Mouse (Mus musculus): ENCODE data around the gene Mif. TPM values are rescaled to one million over a fixed set of nuclear protein-coding genes. Genes with fewer than 3 reads are reported as not detected.

Gene Mif
- total and polyA plus RNA-seq, 3 experiments = 200 to 556 (median 220) TPM

GRCm38 (mm10) chr10:75884742-75885141, 24.7 kb upstream of the Mif start:
- Histone ChIP-seq H3K79me2 (replicated peaks; ENCODE audit: control insufficient read depth, insufficient read depth, low read length) (no peaks in the 10 kb centered on the region), H3K27ac (no peak overlapping the region), H3K4me1 (ENCODE audit: control insufficient read depth, insufficient read depth, low read length) (no peaks in the 10 kb centered on the region), H3K27me3 (ENCODE audit: control insufficient read depth, insufficient read depth, low read length) (no peaks in the 10 kb centered on the region), H3K36me3 (ENCODE audit: control insufficient read depth, insufficient read depth, low read length) (no peaks in the 10 kb centered on the region), H3K9ac (ENCODE audit: low read depth, low read length) (no peak overlapping the region), H3K4me3 (no peak overlapping the region)
- intact Hi-C loops (cut with DNase I) = no loop called here
- TF ChIP-seq EP300 (IDR thresholded peaks at IDR 0.05; ENCODE audit: insufficient read depth, low read depth, low read length) = no peak
- TF ChIP-seq POLR2A (IDR thresholded peaks at IDR 0.05; ENCODE audit: insufficient read depth, low read depth, low read length) = no peak
- no peak for TF ChIP-seq CTCF (IDR thresholded peaks at IDR 0.05)
- 92% methylated on average over 8 of the region's 8 CpGs for WGBS
- DNase-seq = no peak

- 1% methylated on average over 10 of the region's 10 CpGs for WGBS
- Histone ChIP-seq H3K36me3 (ENCODE audit: control insufficient read depth, insufficient read depth, low read length) (no peaks in the 10 kb centered on the region), H3K4me3 (no peak overlapping the region), H3K27me3 (ENCODE audit: control insufficient read depth, insufficient read depth, low read length) (no peaks in the 10 kb centered on the region), H3K9ac (ENCODE audit: low read depth, low read length) (no peak overlapping the region), H3K79me2 (replicated peaks; ENCODE audit: control insufficient read depth, insufficient read depth, low read length) (no peaks in the 10 kb centered on the region), H3K27ac (no peak overlapping the region), H3K4me1 (ENCODE audit: control insufficient read depth, insufficient read depth, low read length) (no peaks in the 10 kb centered on the region)
- intact Hi-C loops (cut with DNase I) = loop anchor here (1.0 kb wide), 1 partner anchor 68 kb away; no protein-coding TSS in a partner anchor
- TF ChIP-seq POLR2A (IDR thresholded peaks at IDR 0.05; ENCODE audit: insufficient read depth, low read depth, low read length) (no peak), CTCF (IDR thresholded peaks at IDR 0.05) (peak; percentile 64)
- DNase-seq = peak; percentile 79
Measured at GRCm38 (mm10) chr10:75883232-75883552, 23.2 kb upstream of the Mif start.

GRCm38 (mm10) chr10:75882433-75883231, 22.6 kb upstream of the Mif start:
- TF ChIP-seq EP300 (IDR thresholded peaks at IDR 0.05; ENCODE audit: insufficient read depth, low read depth, low read length) = no peak
- TF ChIP-seq CTCF (IDR thresholded peaks at IDR 0.05) = no peak
- TF ChIP-seq POLR2A (IDR thresholded peaks at IDR 0.05; ENCODE audit: insufficient read depth, low read depth, low read length) = no peak
- Histone ChIP-seq H3K4me1 (ENCODE audit: control insufficient read depth, insufficient read depth, low read length) (no peaks in the 10 kb centered on the region), H3K4me3 (no peak overlapping the region), H3K27me3 (ENCODE audit: control insufficient read depth, insufficient read depth, low read length) (no peaks in the 10 kb centered on the region), H3K27ac (no peak overlapping the region), H3K36me3 (ENCODE audit: control insufficient read depth, insufficient read depth, low read length) (no peaks in the 10 kb centered on the region), H3K79me2 (replicated peaks; ENCODE audit: control insufficient read depth, insufficient read depth, low read length) (no peaks in the 10 kb centered on the region), H3K9ac (ENCODE audit: low read depth, low read length) (no peak overlapping the region)
- WGBS = 28% methylated on average over 15 of the region's 15 CpGs
- DNase-seq = no peak
- intact Hi-C loops (cut with DNase I) = loop anchor here (1.0 kb wide), 1 partner anchor 69 kb away; no protein-coding TSS in a partner anchor

- TF ChIP-seq POLR2A (IDR thresholded peaks at IDR 0.05; ENCODE audit: insufficient read depth, low read depth, low read length) (no peak), EP300 (IDR thresholded peaks at IDR 0.05; ENCODE audit: insufficient read depth, low read depth, low read length) (no peak), CTCF (IDR thresholded peaks at IDR 0.05) (no peak)
- Histone ChIP-seq H3K79me2 (replicated peaks; ENCODE audit: control insufficient read depth, insufficient read depth, low read length) (no peaks in the 10 kb centered on the region), H3K4me1 (ENCODE audit: control insufficient read depth, insufficient read depth, low read length) (no peaks in the 10 kb centered on the region), H3K27me3 (ENCODE audit: control insufficient read depth, insufficient read depth, low read length) (no peaks in the 10 kb centered on the region), H3K9ac (ENCODE audit: low read depth, low read length) (no peak overlapping the region), H3K4me3 (no peak overlapping the region), H3K36me3 (ENCODE audit: control insufficient read depth, insufficient read depth, low read length) (no peaks in the 10 kb centered on the region), H3K27ac (no peak overlapping the region)
- no peak for DNase-seq
- intact Hi-C loops (cut with DNase I) = no loop called here
- 40% methylated on average over 20 of the region's 20 CpGs for WGBS
Measured at GRCm38 (mm10) chr10:75881578-75882432, 21.8 kb upstream of the Mif start.

- 61% methylated on average over 6 of the region's 6 CpGs for WGBS
- Histone ChIP-seq H3K27me3 (ENCODE audit: control insufficient read depth, insufficient read depth, low read length) (no peaks in the 10 kb centered on the region), H3K4me1 (ENCODE audit: control insufficient read depth, insufficient read depth, low read length) (no peaks in the 10 kb centered on the region), H3K27ac (no peak overlapping the region), H3K79me2 (replicated peaks; ENCODE audit: control insufficient read depth, insufficient read depth, low read length) (no peaks in the 10 kb centered on the region), H3K36me3 (ENCODE audit: control insufficient read depth, insufficient read depth, low read length) (no peaks in the 10 kb centered on the region), H3K4me3 (no peak overlapping the region), H3K9ac (ENCODE audit: low read depth, low read length) (no peak overlapping the region)
- TF ChIP-seq EP300 (IDR thresholded peaks at IDR 0.05; ENCODE audit: insufficient read depth, low read depth, low read length) = no peak
- TF ChIP-seq POLR2A (IDR thresholded peaks at IDR 0.05; ENCODE audit: insufficient read depth, low read depth, low read length) = no peak
- no peak for TF ChIP-seq CTCF (IDR thresholded peaks at IDR 0.05)
- no peak for DNase-seq
- intact Hi-C loops (cut with DNase I) = no loop called here
Measured at GRCm38 (mm10) chr10:75880771-75881577, 20.9 kb upstream of the Mif start.

Measured in heart, adult 2 months (tissue).